Mouse (Mus musculus) forebrain, embryonic 11.5 days (tissue): ENCODE measurements around the gene Stx4a. TPM values are rescaled to one million over a fixed set of nuclear protein-coding genes. Genes with fewer than 3 reads are reported as not detected.
A peak's percentile ranks its signal among the peaks of the same experiment; 100 is the strongest.

Experiments used
- ATAC-seq: fragments of 200-750 bp; cut with Nextera tagmentation; replicated peaks from 2 replicates; pipeline ENCODE4 v1.8.0; 2017; ENCODE audit warnings: moderate TSS enrichment; ENCODE audit not compliant: low FRiP score
- DNase-seq: peaks from one replicate; pipeline ENCODE4 v3.0.0-alpha.2; 2017; ENCODE audit warnings: low spot score
- H3K27ac ChIP-seq: fragments of 300-500 bp; sonication (generic); 2 replicates; pipeline ENCODE4 v1.5.1; 2014; ENCODE audit warnings: low read depth, low read length
- H3K27me3 ChIP-seq: fragments of 300-500 bp; sonication (generic); 2 replicates; pipeline ENCODE4 v1.6.1; 2014; ENCODE audit warnings: mild to moderate bottlenecking, low read length, mixed read lengths; ENCODE audit not compliant: control insufficient read depth, insufficient read depth
- H3K36me3 ChIP-seq: fragments of 300-500 bp; sonication (generic); 2 replicates; pipeline ENCODE4 v1.6.1; 2014; ENCODE audit warnings: mild to moderate bottlenecking, low read length, moderate library complexity, mixed read lengths; ENCODE audit not compliant: control insufficient read depth, insufficient read depth
- H3K4me1 ChIP-seq: fragments of 300-500 bp; sonication (generic); replicated peaks from 2 replicates; pipeline ENCODE4 v1.6.1; 2014; ENCODE audit warnings: low read length, mixed read lengths; ENCODE audit not compliant: control insufficient read depth, insufficient read depth
- H3K4me2 ChIP-seq: fragments of 300-500 bp; sonication (generic); 2 replicates; pipeline ENCODE4 v1.6.1; 2014; ENCODE audit warnings: low read depth, mild to moderate bottlenecking, low read length, moderate library complexity, mixed read lengths; ENCODE audit not compliant: severe bottlenecking
- H3K4me3 ChIP-seq: fragments of 300-500 bp; sonication (generic); 2 replicates; pipeline ENCODE4 v1.5.1; 2014; ENCODE audit warnings: low read depth, low read length
- H3K9ac ChIP-seq: fragments of 300-500 bp; sonication (generic); 2 replicates; pipeline ENCODE4 v1.6.1; 2014; ENCODE audit warnings: low read length
- H3K9me3 ChIP-seq: fragments of 300-500 bp; sonication (generic); 2 replicates; pipeline ENCODE4 v1.6.1; 2016; ENCODE audit warnings: low read length, mixed read lengths; ENCODE audit not compliant: control insufficient read depth
- WGBS: fragments of 180-500 bp; shearing (Covaris S2); extraction: QIAGEN DNeasy Blood & Tissue Kit; methylation state at CpG from one replicate; pipeline ENCODE4 v1.1.7; 2014; 5-methylcytosine and 5-hydroxymethylcytosine counted together
- polyA plus RNA-seq: library from polyadenylated mRNA; unstranded; fragments of >200 nt; fragmentation: Nextera tagmentation; extraction: Ambion mirVana; gene quantifications from 2 replicates; pipeline ENCODE4 v1.2.1, GENCODE M21; 2014

Gene Stx4a
- polyA plus RNA-seq, 1 experiment from 2014 or later = 10.1 TPM

- peaks cover 9% of the 10 kb centered on the region for H3K4me1 ChIP-seq
- WGBS = 93% methylated on average over 9 of the region's 9 CpGs
- no peaks in the 10 kb centered on the region for H3K27me3 ChIP-seq
- no peak for DNase-seq
- no peak overlapping the region for H3K4me2 ChIP-seq
- no peak overlapping the region for H3K9ac ChIP-seq
- no peak for ATAC-seq
- H3K27ac ChIP-seq = no peak overlapping the region
- H3K9me3 ChIP-seq = no peaks in the 10 kb centered on the region
- peaks cover 45% of the 10 kb centered on the region for H3K36me3 ChIP-seq
- no peak overlapping the region for H3K4me3 ChIP-seq
These were observed 55.2 kb downstream of the Stx4a start for GRCm38 (mm10) chr7:127879301-127879700.

DNA sequence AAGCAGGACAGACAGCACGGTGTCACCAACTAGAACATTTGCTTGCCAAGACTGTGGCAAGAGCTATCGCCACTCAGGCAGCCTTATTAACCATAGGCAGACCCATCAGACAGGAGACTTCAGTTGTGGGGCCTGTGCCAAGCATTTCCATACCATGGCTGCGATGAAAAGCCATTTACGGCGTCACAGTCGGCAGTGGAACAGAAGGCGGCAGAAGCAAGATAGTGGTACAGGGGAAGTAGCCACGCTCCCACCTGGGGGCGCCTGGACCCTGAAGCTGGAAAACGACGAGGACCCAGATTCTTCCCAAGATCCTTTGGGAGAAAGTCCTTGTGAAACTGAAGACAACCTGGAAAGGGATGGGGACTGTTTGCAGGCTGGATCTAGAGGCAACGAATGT, 56.3 kb downstream of the Stx4a start:
- Histone ChIP-seq H3K27ac (no peak overlapping the region), H3K4me3 (no peak overlapping the region), H3K4me1 (peaks cover 6% of the 10 kb centered on the region), H3K9ac (no peak overlapping the region), H3K36me3 (peaks cover 45% of the 10 kb centered on the region), H3K27me3 (no peaks in the 10 kb centered on the region), H3K9me3 (no peaks in the 10 kb centered on the region), H3K4me2 (no peak overlapping the region)
- DNase-seq = no peak
- WGBS = 89% methylated on average over 12 of the region's 12 CpGs
- ATAC-seq = no peak

GRCm38 (mm10) chr7:127885951-127886350, 61.9 kb downstream of the Stx4a start:
- WGBS = 85% methylated on average over 6 of the region's 6 CpGs
- no peaks in the 10 kb centered on the region for H3K9me3 ChIP-seq
- no peak overlapping the region for H3K9ac ChIP-seq
- ATAC-seq (no peak), DNase-seq (no peak)
- H3K27ac ChIP-seq = no peak overlapping the region
- H3K4me2 ChIP-seq = no peak overlapping the region
- no peak overlapping the region for H3K4me3 ChIP-seq
- H3K4me1 ChIP-seq = no peaks in the 10 kb centered on the region; the same call in 1 of the 2 replicates
- peaks cover 28% of the 10 kb centered on the region for H3K36me3 ChIP-seq
- H3K27me3 ChIP-seq = no peaks in the 10 kb centered on the region

GRCm38 (mm10) chr7:127886551-127886950, 62.5 kb downstream of the Stx4a start:
- ATAC-seq (no peak), DNase-seq (no peak)
- no peak overlapping the region for H3K4me2 ChIP-seq
- H3K27ac ChIP-seq = no peak overlapping the region
- H3K36me3 ChIP-seq = peaks cover 22% of the 10 kb centered on the region
- no peaks in the 10 kb centered on the region for H3K9me3 ChIP-seq
- no peak overlapping the region for H3K9ac ChIP-seq
- H3K4me1 ChIP-seq = no peaks in the 10 kb centered on the region; the same call in 1 of the 2 replicates
- H3K4me3 ChIP-seq = no peak overlapping the region
- H3K27me3 ChIP-seq = no peaks in the 10 kb centered on the region
- WGBS = 93% methylated on average over 6 of the region's 6 CpGs

- no peaks in the 10 kb centered on the region for H3K27me3 ChIP-seq
- no peak overlapping the region for H3K4me2 ChIP-seq
- no peaks in the 10 kb centered on the region for H3K9me3 ChIP-seq
- no peak overlapping the region for H3K4me3 ChIP-seq
- no peak for DNase-seq
- no peak for ATAC-seq
- H3K36me3 ChIP-seq = peaks cover 16% of the 10 kb centered on the region
- no peaks in the 10 kb centered on the region; the same call in 1 of the 2 replicates for H3K4me1 ChIP-seq
- H3K9ac ChIP-seq = no peak overlapping the region
- H3K27ac ChIP-seq = no peak overlapping the region
- 92% methylated on average over 8 of the region's 8 CpGs for WGBS
These were observed 63.1 kb downstream of the Stx4a start for GRCm38 (mm10) chr7:127887191-127887590.

GRCm38 (mm10) chr7:127887781-127888180, 63.7 kb downstream of the Stx4a start:
- no peaks in the 10 kb centered on the region for H3K27me3 ChIP-seq
- H3K9ac ChIP-seq = no peak overlapping the region
- 81% methylated on average over 3 of the region's 3 CpGs for WGBS
- ATAC-seq (no peak), DNase-seq (no peak)
- no peak overlapping the region for H3K4me2 ChIP-seq
- H3K4me1 ChIP-seq = no peaks in the 10 kb centered on the region; the same call in 1 of the 2 replicates
- H3K9me3 ChIP-seq = no peaks in the 10 kb centered on the region
- H3K36me3 ChIP-seq = peaks cover 10% of the 10 kb centered on the region
- H3K27ac ChIP-seq = no peak overlapping the region
- no peak overlapping the region for H3K4me3 ChIP-seq

- no peak for DNase-seq
- no peaks in the 10 kb centered on the region for H3K27me3 ChIP-seq
- WGBS = 83% methylated on average over 3 of the region's 3 CpGs
- no peak overlapping the region for H3K9ac ChIP-seq
- no peak overlapping the region for H3K27ac ChIP-seq
- no peaks in the 10 kb centered on the region for H3K4me1 ChIP-seq
- no peak overlapping the region for H3K4me2 ChIP-seq
- ATAC-seq = no peak
- H3K36me3 ChIP-seq = peaks cover 2% of the 10 kb centered on the region
- H3K4me3 ChIP-seq = no peak overlapping the region
- H3K9me3 ChIP-seq = no peaks in the 10 kb centered on the region
These were observed 64.7 kb downstream of the Stx4a start for GRCm38 (mm10) chr7:127888821-127889220.

GRCm38 (mm10) chr7:127890798-127891197, 66.7 kb downstream of the Stx4a start, which contains the start of gene Prss53:
Gene Prss53 (minus strand): TSS chr7:127890970.
- Histone ChIP-seq H3K27ac (no peak within 1 kb of the TSS), H3K9ac (no peak within 1 kb of the TSS), H3K36me3 (no peaks in the 10 kb centered on the region; the same call in none of the 2 replicates), H3K27me3 (no peaks in the 10 kb centered on the region), H3K9me3 (no peaks in the 10 kb centered on the region), H3K4me2 (no peak within 1 kb of the TSS), H3K4me1 (0 out of 2 replicates have a peak, but pooled peaks cover 6% of the 10 kb centered on the region), H3K4me3 (no peak within 1 kb of the TSS)
- DNase-seq (no peak), ATAC-seq (no peak)
- WGBS = 38% methylated on average over 4 of the region's 4 CpGs

DNA sequence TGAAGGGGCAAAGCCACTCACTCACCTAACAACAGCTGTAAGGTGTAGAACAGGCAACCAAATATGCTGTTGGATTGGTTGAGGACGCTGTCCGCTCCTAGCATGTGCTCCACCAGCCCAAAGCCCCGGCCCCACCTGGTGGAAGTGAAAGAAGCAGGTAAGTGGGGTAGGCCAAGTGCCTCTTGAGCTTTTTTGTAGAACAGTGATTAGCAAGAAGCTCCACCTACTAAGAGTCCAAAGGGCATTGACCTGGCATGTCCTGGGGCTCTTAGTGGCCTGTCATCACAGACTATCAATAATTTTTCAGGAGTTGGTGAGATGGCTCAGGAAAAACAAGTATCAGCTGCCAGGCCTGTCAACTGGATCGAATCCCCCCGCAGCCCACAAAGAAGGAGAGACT, 70.4 kb downstream of the Stx4a start:
- no peaks in the 10 kb centered on the region for H3K27me3 ChIP-seq
- H3K27ac ChIP-seq = no peak overlapping the region
- peak overlapping the region; percentile 83; the same call in 1 of the 2 replicates for H3K4me2 ChIP-seq
- 82% methylated on average over 5 of the region's 5 CpGs for WGBS
- H3K9me3 ChIP-seq = no peaks in the 10 kb centered on the region
- peak overlapping the region; percentile 48; the same call in 1 of the 2 replicates for H3K4me3 ChIP-seq
- DNase-seq (no peak), ATAC-seq (no peak)
- no peaks in the 10 kb centered on the region; the same call in 1 of the 2 replicates for H3K36me3 ChIP-seq
- H3K9ac ChIP-seq = no peak overlapping the region; the same call in 1 of the 2 replicates
- H3K4me1 ChIP-seq = 0 out of 2 replicates have a peak, but pooled peaks cover 6% of the 10 kb centered on the region
